Comparison of ENCODE assay signal across 14 mouse cellular contexts in genomic region chr16:10337422-10338197, GRCm38 (mm10). TPM values are rescaled to one million over a fixed set of nuclear protein-coding genes. Genes with fewer than 3 reads are reported as not detected.
A peak's percentile ranks its signal among the peaks of the same experiment; 100 is the strongest.
DNase-seq lines count a peak whose midpoint lies in the region; ATAC-seq and TF ChIP-seq lines count a peak whose summit lies in the region.
"Had no signal": no experiment of that assay in that cellular context is flagged by ENCODE, and none has a peak within 500 bp of the region (broad histone marks: within the 10 kb centered on the region; RNA-seq: fewer than 3 reads in every experiment).

No protein-coding gene starts in this region.

- H3K4me2 ChIP-seq in intestine, embryonic 14.5 days (ENCODE audit: low read length), result no peak overlapping the region
- no peak overlapping the region for H3K4me2 ChIP-seq in intestine, postnatal 0 days (replicated peaks; ENCODE audit: low read depth)
- H3K4me2 ChIP-seq in heart, embryonic 16.5 days (ENCODE audit: low read depth, low read length), result no peak overlapping the region
- no peak overlapping the region for H3K4me2 ChIP-seq in hindbrain, postnatal 0 days (ENCODE audit: low read depth, low read length)
- H3K4me2 ChIP-seq: midbrain, embryonic 12.5 days; neural tube, embryonic 12.5 days had no signal

- H3K4me3 ChIP-seq in intestine, embryonic 14.5 days (ENCODE audit: low read depth, low read length), result no peak overlapping the region
- no peak overlapping the region for H3K4me3 ChIP-seq in intestine, postnatal 0 days (ENCODE audit: low read depth, low read length)
- H3K4me3 ChIP-seq in heart, embryonic 16.5 days (ENCODE audit: low read length), result no peak overlapping the region
- no peak overlapping the region for H3K4me3 ChIP-seq in hindbrain, postnatal 0 days (ENCODE audit: low read length)
- H3K4me3 ChIP-seq: midbrain, embryonic 12.5 days; neural tube, embryonic 12.5 days had no signal

- no peaks in the 10 kb centered on the region for H3K4me1 ChIP-seq in intestine, embryonic 14.5 days (replicated peaks; ENCODE audit: control insufficient read depth, insufficient read depth, low read length)
- 0 out of 2 replicates have a peak, but pooled peaks cover 2% of the 10 kb centered on the region for H3K4me1 ChIP-seq in intestine, postnatal 0 days (replicated peaks; ENCODE audit: control insufficient read depth, insufficient read depth, low read length)
- peaks cover 16% of the 10 kb centered on the region; the same call in 1 of the 2 replicates for H3K4me1 ChIP-seq in heart, embryonic 16.5 days (ENCODE audit: control insufficient read depth, insufficient read depth, low read length)
- H3K4me1 ChIP-seq in hindbrain, postnatal 0 days (ENCODE audit: insufficient read depth, low read length), result no peaks in the 10 kb centered on the region
- H3K4me1 ChIP-seq: midbrain, embryonic 12.5 days; neural tube, embryonic 12.5 days had no signal

- 61% methylated on average over 13 of the region's 13 CpGs for WGBS in intestine, embryonic 14.5 days
- WGBS in intestine, postnatal 0 days, result 72% methylated on average over 13 of the region's 13 CpGs
- WGBS in heart, embryonic 16.5 days, result 48% methylated on average over 13 of the region's 13 CpGs
- WGBS in hindbrain, postnatal 0 days, result 83% methylated on average over 13 of the region's 13 CpGs

- no peak for TF ChIP-seq CTCF in intestine, postnatal 0 days (IDR thresholded peaks at IDR 0.05; ENCODE audit: low read depth)
- TF ChIP-seq CTCF in hindbrain, postnatal 0 days (IDR thresholded peaks at IDR 0.05; ENCODE audit: low read depth), result no peak

- no peaks in the 10 kb centered on the region for H3K27me3 ChIP-seq in intestine, embryonic 14.5 days (replicated peaks; ENCODE audit: control insufficient read depth, insufficient read depth, low read length)
- no peaks in the 10 kb centered on the region for H3K27me3 ChIP-seq in intestine, postnatal 0 days (replicated peaks; ENCODE audit: control insufficient read depth, insufficient read depth, low read length)
- H3K27me3 ChIP-seq in heart, embryonic 16.5 days (ENCODE audit: control insufficient read depth, insufficient read depth, low read length), result no peaks in the 10 kb centered on the region
- H3K27me3 ChIP-seq in hindbrain, postnatal 0 days (ENCODE audit: insufficient read depth, low read length), result no peaks in the 10 kb centered on the region
- H3K27me3 ChIP-seq: midbrain, embryonic 12.5 days; neural tube, embryonic 12.5 days had no signal

- H3K27ac ChIP-seq in intestine, embryonic 14.5 days (ENCODE audit: low read depth), result no peak overlapping the region
- H3K27ac ChIP-seq in intestine, postnatal 0 days (ENCODE audit: low read depth, low read length), result no peak overlapping the region
- H3K27ac ChIP-seq in heart, embryonic 16.5 days (ENCODE audit: low read length), result peak overlapping the region; percentile 71
- no peak overlapping the region for H3K27ac ChIP-seq in hindbrain, postnatal 0 days
- H3K27ac ChIP-seq: liver, embryonic 14.5 days; midbrain, embryonic 12.5 days; neural tube, embryonic 12.5 days had no signal

- ATAC-seq in intestine, embryonic 14.5 days (replicated peaks; ENCODE audit: low FRiP score, low TSS enrichment, low read depth), result 0 out of 2 replicates have a peak, but pooled peaks have one; percentile 55
- no peak for ATAC-seq in intestine, postnatal 0 days
- ATAC-seq in heart, embryonic 16.5 days (replicated peaks; ENCODE audit: extremely low read depth, insufficient read depth, low FRiP score), result peak; percentile 87
- no peak for ATAC-seq in hindbrain, postnatal 0 days

- DNase-seq in intestine, embryonic 14.5 days (ENCODE audit: low spot score), result no peak
- DNase-seq in ZHBTc4 (ENCODE audit: low read depth, low spot score), result peak; percentile 91
- peak; percentile 71 for DNase-seq in lung, postnatal 10 days
- DNase-seq in hindbrain, postnatal 0 days (ENCODE audit: low spot score), result no peak
- DNase-seq in cerebellum, postnatal 14 days, result no peak
- no peak for DNase-seq in ovary, adult 18-20 months (ENCODE audit: low spot score)
- DNase-seq: adrenal gland, adult 2 months; thymus, postnatal 4 days had no signal

- no peak overlapping the region for H3K9ac ChIP-seq in intestine, embryonic 14.5 days (ENCODE audit: low read length)
- no peak overlapping the region for H3K9ac ChIP-seq in intestine, postnatal 0 days (ENCODE audit: low read depth, low read length)
- no peak overlapping the region for H3K9ac ChIP-seq in heart, embryonic 16.5 days (ENCODE audit: low read length)
- no peak overlapping the region for H3K9ac ChIP-seq in hindbrain, postnatal 0 days (replicated peaks; ENCODE audit: low read length)
- H3K9ac ChIP-seq: liver, embryonic 14.5 days; midbrain, embryonic 12.5 days; neural tube, embryonic 12.5 days had no signal

- H3K9me3 ChIP-seq in intestine, embryonic 14.5 days (ENCODE audit: control insufficient read depth, low read length), result 0 out of 2 replicates have a peak, but pooled peaks cover 3% of the 10 kb centered on the region
- H3K9me3 ChIP-seq in intestine, postnatal 0 days (ENCODE audit: control insufficient read depth), result no peaks in the 10 kb centered on the region
- peaks cover 2% of the 10 kb centered on the region; the same call in 1 of the 2 replicates for H3K9me3 ChIP-seq in heart, embryonic 16.5 days (replicated peaks; ENCODE audit: control insufficient read depth, low read length)
- no peaks in the 10 kb centered on the region for H3K9me3 ChIP-seq in hindbrain, postnatal 0 days (ENCODE audit: low read length)
- H3K9me3 ChIP-seq: neural tube, embryonic 12.5 days had no signal

- H3K36me3 ChIP-seq in intestine, embryonic 14.5 days (ENCODE audit: control insufficient read depth, insufficient read depth, low read length), result no peaks in the 10 kb centered on the region
- H3K36me3 ChIP-seq in intestine, postnatal 0 days (ENCODE audit: control insufficient read depth, insufficient read depth), result no peaks in the 10 kb centered on the region
- no peaks in the 10 kb centered on the region for H3K36me3 ChIP-seq in heart, embryonic 16.5 days (ENCODE audit: control insufficient read depth, insufficient read depth)
- H3K36me3 ChIP-seq in hindbrain, postnatal 0 days (ENCODE audit: insufficient read depth, low read length), result no peaks in the 10 kb centered on the region
- H3K36me3 ChIP-seq: midbrain, embryonic 12.5 days; neural tube, embryonic 12.5 days had no signal

RNA-seq across cellular contexts. Expression of gene Emp2, which starts 23.8 kb away (rescaled TPM):
- polyA plus RNA-seq in intestine, embryonic 14.5 days (2014; fragmentation: Nextera tagmentation; extraction: Ambion mirVana), result 21.4 and 24.0 TPM in 2 replicates
- 8.7 and 9.5 TPM in 2 replicates for polyA plus RNA-seq in intestine, postnatal 0 days (2015; fragmentation: Nextera tagmentation; extraction: Ambion mirVana)
- 56.9 and 64.1 TPM in 2 replicates for polyA plus RNA-seq in heart, embryonic 16.5 days (2015; fragmentation: Nextera tagmentation; extraction: Ambion mirVana)
- total RNA-seq in hindbrain, postnatal 0 days (2014; rRNA removed), result 25.3 and 26.6 TPM in 2 replicates
- 30.7 and 32.0 TPM in 2 replicates for polyA plus RNA-seq in hindbrain, postnatal 0 days (2015; fragmentation: Nextera tagmentation; extraction: Ambion mirVana)

RNA-seq across cellular contexts. Expression of gene Tekt5, which starts 57.7 kb away (rescaled TPM):
- polyA plus RNA-seq in intestine, embryonic 14.5 days (2014; fragmentation: Nextera tagmentation; extraction: Ambion mirVana), result 0.19 and 0.28 TPM in 2 replicates
- polyA plus RNA-seq in intestine, postnatal 0 days (2015; fragmentation: Nextera tagmentation; extraction: Ambion mirVana), result 0.26 TPM in 1 of 2 replicates, not detected in the other
- polyA plus RNA-seq in heart, embryonic 16.5 days (2015; fragmentation: Nextera tagmentation; extraction: Ambion mirVana), result 1.3 and 2.1 TPM in 2 replicates
- 8.6 and 10.2 TPM in 2 replicates for total RNA-seq in hindbrain, postnatal 0 days (2014; rRNA removed)
- 24.7 and 28.2 TPM in 2 replicates for polyA plus RNA-seq in hindbrain, postnatal 0 days (2015; fragmentation: Nextera tagmentation; extraction: Ambion mirVana)
- total RNA-seq: adrenal gland, adult 2 months had no signal
- polyA plus RNA-seq: adrenal gland, adult 2 months; C2C12 had no signal

Comparison
In these comparisons a context has a peak if more than half of its experiments do, and no peak if none do; other contexts are left out.
1. ATAC-seq: peak in intestine, embryonic 14.5 days (single experiment) and heart, embryonic 16.5 days (single experiment); none in intestine, postnatal 0 days (single experiment) and hindbrain, postnatal 0 days (single experiment).
2. DNase-seq: peak in ZHBTc4 (single experiment) and lung, postnatal 10 days (single experiment); none in intestine, embryonic 14.5 days (single experiment), hindbrain, postnatal 0 days (single experiment), cerebellum, postnatal 14 days (0 of 2) and ovary, adult 18-20 months (single experiment).